Mouse (Mus musculus): ENCODE results near the gene Hoxa1.

Gene Hoxa1

GRCm38 (mm10) chr6:52158276-52159051 is at the start of gene Hoxa1:
Hoxa1 (minus strand) TSS chr6:52158317.
- H3K36me3 ChIP-seq (ENCODE audit: insufficient read depth, low read length) = no peaks in the 10 kb centered on the region
- H3K27me3 ChIP-seq (ENCODE audit: insufficient read depth, low read length) = peaks cover 86% of the 10 kb centered on the region
- peak within 1 kb of the TSS; percentile 93 for H3K4me3 ChIP-seq (replicated peaks; ENCODE audit: low read length)
- peaks cover 59% of the 10 kb centered on the region for H3K4me1 ChIP-seq (replicated peaks; ENCODE audit: low read depth, low read length)
- no peak for TF ChIP-seq POU5F1 (IDR thresholded peaks at IDR 0.05; ENCODE audit: borderline replicate concordance, low read length)
- TF ChIP-seq NANOG (IDR thresholded peaks at IDR 0.05; ENCODE audit: borderline replicate concordance, low read length) = no peak
- no peak for TF ChIP-seq CTCF (conservative IDR thresholded peaks at IDR 0.05; ENCODE audit: low read length)
- no peaks in the 10 kb centered on the region for H3K9me3 ChIP-seq (ENCODE audit: low read length)

GRCm38 (mm10) chr6:52207684-52207976 is 49.5 kb upstream of the Hoxa1 start:
- TF ChIP-seq CTCF (conservative IDR thresholded peaks at IDR 0.05; ENCODE audit: low read length) (no peak), POU5F1 (IDR thresholded peaks at IDR 0.05; ENCODE audit: borderline replicate concordance, low read length) (no peak), NANOG (IDR thresholded peaks at IDR 0.05; ENCODE audit: borderline replicate concordance, low read length) (no peak)

GRCm38 (mm10) chr6:52206882-52207683 is 49.0 kb upstream of the Hoxa1 start:
- Histone ChIP-seq H3K4me1 (replicated peaks; ENCODE audit: low read depth, low read length) (peaks cover 59% of the 10 kb centered on the region), H3K27me3 (ENCODE audit: insufficient read depth, low read length) (peaks cover 98% of the 10 kb centered on the region)
- TF ChIP-seq CTCF (conservative IDR thresholded peaks at IDR 0.05; ENCODE audit: low read length) (no peak), POU5F1 (IDR thresholded peaks at IDR 0.05; ENCODE audit: borderline replicate concordance, low read length) (no peak), NANOG (IDR thresholded peaks at IDR 0.05; ENCODE audit: borderline replicate concordance, low read length) (no peak)

More at GRCm38 (mm10) chr6:52207684-52207976, 49.5 kb upstream of the Hoxa1 start:
- Histone ChIP-seq H3K4me1 (replicated peaks; ENCODE audit: low read depth, low read length) (peaks cover 61% of the 10 kb centered on the region), H3K36me3 (ENCODE audit: insufficient read depth, low read length) (no peaks in the 10 kb centered on the region), H3K9me3 (ENCODE audit: low read length) (no peaks in the 10 kb centered on the region), H3K4me3 (replicated peaks; ENCODE audit: low read length) (no peak overlapping the region), H3K27me3 (ENCODE audit: insufficient read depth, low read length) (peaks cover 98% of the 10 kb centered on the region)

GRCm38 (mm10) chr6:52205638-52206621 is 47.8 kb upstream of the Hoxa1 start:
- TF ChIP-seq CTCF (conservative IDR thresholded peaks at IDR 0.05; ENCODE audit: low read length) (no peak), POU5F1 (IDR thresholded peaks at IDR 0.05; ENCODE audit: borderline replicate concordance, low read length) (no peak), NANOG (IDR thresholded peaks at IDR 0.05; ENCODE audit: borderline replicate concordance, low read length) (no peak)
- H3K4me3 ChIP-seq (replicated peaks; ENCODE audit: low read length) = 0 out of 2 replicates have a peak overlapping the region, but pooled peaks have one; percentile 32

More at GRCm38 (mm10) chr6:52206882-52207683, 49.0 kb upstream of the Hoxa1 start:
- H3K36me3 ChIP-seq (ENCODE audit: insufficient read depth, low read length) = no peaks in the 10 kb centered on the region
- no peak overlapping the region for H3K4me3 ChIP-seq (replicated peaks; ENCODE audit: low read length)
- no peaks in the 10 kb centered on the region for H3K9me3 ChIP-seq (ENCODE audit: low read length)

GRCm38 (mm10) chr6:52205221-52205620 is 47.1 kb upstream of the Hoxa1 start:
- Histone ChIP-seq H3K4me1 (replicated peaks; ENCODE audit: low read depth, low read length) (peaks cover 53% of the 10 kb centered on the region), H3K27me3 (ENCODE audit: insufficient read depth, low read length) (peaks cover 99% of the 10 kb centered on the region), H3K9me3 (ENCODE audit: low read length) (no peaks in the 10 kb centered on the region), H3K36me3 (ENCODE audit: insufficient read depth, low read length) (no peaks in the 10 kb centered on the region), H3K4me3 (replicated peaks; ENCODE audit: low read length) (no peak overlapping the region)
- no peak for TF ChIP-seq CTCF (conservative IDR thresholded peaks at IDR 0.05; ENCODE audit: low read length)
- TF ChIP-seq NANOG (IDR thresholded peaks at IDR 0.05; ENCODE audit: borderline replicate concordance, low read length) = no peak
- no peak for TF ChIP-seq POU5F1 (IDR thresholded peaks at IDR 0.05; ENCODE audit: borderline replicate concordance, low read length)

More at GRCm38 (mm10) chr6:52205638-52206621, 47.8 kb upstream of the Hoxa1 start:
- no peaks in the 10 kb centered on the region for H3K9me3 ChIP-seq (ENCODE audit: low read length)
- H3K36me3 ChIP-seq (ENCODE audit: insufficient read depth, low read length) = no peaks in the 10 kb centered on the region
- H3K27me3 ChIP-seq (ENCODE audit: insufficient read depth, low read length) = peaks cover 98% of the 10 kb centered on the region
- H3K4me1 ChIP-seq (replicated peaks; ENCODE audit: low read depth, low read length) = peaks cover 48% of the 10 kb centered on the region

- H3K36me3 ChIP-seq (ENCODE audit: insufficient read depth, low read length) = no peaks in the 10 kb centered on the region
- H3K9me3 ChIP-seq (ENCODE audit: low read length) = no peaks in the 10 kb centered on the region
- TF ChIP-seq POU5F1 (IDR thresholded peaks at IDR 0.05; ENCODE audit: borderline replicate concordance, low read length) (no peak), CTCF (conservative IDR thresholded peaks at IDR 0.05; ENCODE audit: low read length) (peak; percentile 38)
- peaks cover 55% of the 10 kb centered on the region for H3K4me1 ChIP-seq (replicated peaks; ENCODE audit: low read depth, low read length)
- peaks cover 99% of the 10 kb centered on the region for H3K27me3 ChIP-seq (ENCODE audit: insufficient read depth, low read length)
- peak within 1 kb of the TSS; percentile 78 for H3K4me3 ChIP-seq (replicated peaks; ENCODE audit: low read length)
Observed at GRCm38 (mm10) chr6:52204050-52204752, 46.1 kb upstream of the Hoxa1 start, which contains the start of gene Hoxa5. Hoxa5 (minus strand) TSS chr6:52204587.

GRCm38 (mm10) chr6:52203371-52204049 is 45.4 kb upstream of the Hoxa1 start:
- H3K4me3 ChIP-seq (replicated peaks; ENCODE audit: low read length) = peak overlapping the region; percentile 78
- no peaks in the 10 kb centered on the region for H3K36me3 ChIP-seq (ENCODE audit: insufficient read depth, low read length)
- peaks cover 100% of the 10 kb centered on the region for H3K27me3 ChIP-seq (ENCODE audit: insufficient read depth, low read length)
- TF ChIP-seq NANOG (IDR thresholded peaks at IDR 0.05; ENCODE audit: borderline replicate concordance, low read length) (no peak), CTCF (conservative IDR thresholded peaks at IDR 0.05; ENCODE audit: low read length) (no peak), POU5F1 (IDR thresholded peaks at IDR 0.05; ENCODE audit: borderline replicate concordance, low read length) (no peak)
- H3K9me3 ChIP-seq (ENCODE audit: low read length) = no peaks in the 10 kb centered on the region
- H3K4me1 ChIP-seq (replicated peaks; ENCODE audit: low read depth, low read length) = peaks cover 49% of the 10 kb centered on the region
